Mouse (Mus musculus): ENCODE measurements around the gene Cubn.

Gene Cubn

GRCm38 (mm10) chr2:13352112-13352728, 139.4 kb downstream of the Cubn start:
- TF ChIP-seq NANOG (IDR thresholded peaks at IDR 0.05; ENCODE audit: borderline replicate concordance, low read length) (no peak), CTCF (conservative IDR thresholded peaks at IDR 0.05; ENCODE audit: low read length) (no peak), POU5F1 (IDR thresholded peaks at IDR 0.05; ENCODE audit: borderline replicate concordance, low read length) (no peak)
- no peaks in the 10 kb centered on the region for H3K9me3 ChIP-seq (ENCODE audit: low read length)
- no peaks in the 10 kb centered on the region for H3K36me3 ChIP-seq (ENCODE audit: insufficient read depth, low read length)
- no peaks in the 10 kb centered on the region for H3K4me1 ChIP-seq (replicated peaks; ENCODE audit: low read depth, low read length)
- no peak overlapping the region for H3K4me3 ChIP-seq (replicated peaks; ENCODE audit: low read length)
- H3K27me3 ChIP-seq (ENCODE audit: insufficient read depth, low read length), result no peaks in the 10 kb centered on the region

- H3K9me3 ChIP-seq (ENCODE audit: low read length), result no peaks in the 10 kb centered on the region
- no peaks in the 10 kb centered on the region for H3K27me3 ChIP-seq (ENCODE audit: insufficient read depth, low read length)
- no peak overlapping the region for H3K4me3 ChIP-seq (replicated peaks; ENCODE audit: low read length)
- no peaks in the 10 kb centered on the region for H3K4me1 ChIP-seq (replicated peaks; ENCODE audit: low read depth, low read length)
- TF ChIP-seq CTCF (conservative IDR thresholded peaks at IDR 0.05; ENCODE audit: low read length) (no peak), POU5F1 (IDR thresholded peaks at IDR 0.05; ENCODE audit: borderline replicate concordance, low read length) (no peak), NANOG (IDR thresholded peaks at IDR 0.05; ENCODE audit: borderline replicate concordance, low read length) (no peak)
- H3K36me3 ChIP-seq (ENCODE audit: insufficient read depth, low read length), result no peaks in the 10 kb centered on the region
These were observed 149.2 kb downstream of the Cubn start for GRCm38 (mm10) chr2:13342325-13342926.

GRCm38 (mm10) chr2:13335446-13335845, 156.2 kb downstream of the Cubn start:
- TF ChIP-seq NANOG (IDR thresholded peaks at IDR 0.05; ENCODE audit: borderline replicate concordance, low read length), result no peak
- TF ChIP-seq POU5F1 (IDR thresholded peaks at IDR 0.05; ENCODE audit: borderline replicate concordance, low read length), result no peak
- TF ChIP-seq CTCF (conservative IDR thresholded peaks at IDR 0.05; ENCODE audit: low read length), result no peak
- Histone ChIP-seq H3K9me3 (ENCODE audit: low read length) (no peaks in the 10 kb centered on the region), H3K27me3 (ENCODE audit: insufficient read depth, low read length) (no peaks in the 10 kb centered on the region), H3K4me3 (replicated peaks; ENCODE audit: low read length) (no peak overlapping the region), H3K4me1 (replicated peaks; ENCODE audit: low read depth, low read length) (no peaks in the 10 kb centered on the region), H3K36me3 (ENCODE audit: insufficient read depth, low read length) (no peaks in the 10 kb centered on the region)

GRCm38 (mm10) chr2:13329754-13330417, 161.7 kb downstream of the Cubn start:
- Histone ChIP-seq H3K4me3 (replicated peaks; ENCODE audit: low read length) (no peak overlapping the region), H3K36me3 (ENCODE audit: insufficient read depth, low read length) (no peaks in the 10 kb centered on the region), H3K9me3 (ENCODE audit: low read length) (no peaks in the 10 kb centered on the region), H3K4me1 (replicated peaks; ENCODE audit: low read depth, low read length) (no peaks in the 10 kb centered on the region), H3K27me3 (ENCODE audit: insufficient read depth, low read length) (no peaks in the 10 kb centered on the region)
- TF ChIP-seq CTCF (conservative IDR thresholded peaks at IDR 0.05; ENCODE audit: low read length) (no peak), POU5F1 (IDR thresholded peaks at IDR 0.05; ENCODE audit: borderline replicate concordance, low read length) (no peak), NANOG (IDR thresholded peaks at IDR 0.05; ENCODE audit: borderline replicate concordance, low read length) (no peak)

- no peak for TF ChIP-seq POU5F1 (IDR thresholded peaks at IDR 0.05; ENCODE audit: borderline replicate concordance, low read length)
- TF ChIP-seq NANOG (IDR thresholded peaks at IDR 0.05; ENCODE audit: borderline replicate concordance, low read length), result no peak
- TF ChIP-seq CTCF (conservative IDR thresholded peaks at IDR 0.05; ENCODE audit: low read length), result no peak
- no peaks in the 10 kb centered on the region for H3K27me3 ChIP-seq (ENCODE audit: insufficient read depth, low read length)
- H3K36me3 ChIP-seq (ENCODE audit: insufficient read depth, low read length), result no peaks in the 10 kb centered on the region
- no peaks in the 10 kb centered on the region for H3K4me1 ChIP-seq (replicated peaks; ENCODE audit: low read depth, low read length)
- no peaks in the 10 kb centered on the region for H3K9me3 ChIP-seq (ENCODE audit: low read length)
- no peak overlapping the region for H3K4me3 ChIP-seq (replicated peaks; ENCODE audit: low read length)
These were observed 188.2 kb downstream of the Cubn start for GRCm38 (mm10) chr2:13303376-13303775.

GRCm38 (mm10) chr2:13299031-13299430, 192.6 kb downstream of the Cubn start:
- H3K4me3 ChIP-seq (replicated peaks; ENCODE audit: low read length), result no peak overlapping the region
- H3K4me1 ChIP-seq (replicated peaks; ENCODE audit: low read depth, low read length), result no peaks in the 10 kb centered on the region
- H3K27me3 ChIP-seq (ENCODE audit: insufficient read depth, low read length), result no peaks in the 10 kb centered on the region
- TF ChIP-seq POU5F1 (IDR thresholded peaks at IDR 0.05; ENCODE audit: borderline replicate concordance, low read length), result no peak
- TF ChIP-seq CTCF (conservative IDR thresholded peaks at IDR 0.05; ENCODE audit: low read length), result 0 out of 2 replicates have a peak, but pooled peaks have one; percentile 9
- no peaks in the 10 kb centered on the region for H3K9me3 ChIP-seq (ENCODE audit: low read length)
- no peaks in the 10 kb centered on the region for H3K36me3 ChIP-seq (ENCODE audit: insufficient read depth, low read length)

GRCm38 (mm10) chr2:13297733-13298132, 193.9 kb downstream of the Cubn start:
- H3K27me3 ChIP-seq (ENCODE audit: insufficient read depth, low read length), result no peaks in the 10 kb centered on the region
- TF ChIP-seq POU5F1 (IDR thresholded peaks at IDR 0.05; ENCODE audit: borderline replicate concordance, low read length) (no peak), CTCF (conservative IDR thresholded peaks at IDR 0.05; ENCODE audit: low read length) (no peak), NANOG (IDR thresholded peaks at IDR 0.05; ENCODE audit: borderline replicate concordance, low read length) (no peak)
- H3K9me3 ChIP-seq (ENCODE audit: low read length), result no peaks in the 10 kb centered on the region
- H3K36me3 ChIP-seq (ENCODE audit: insufficient read depth, low read length), result no peaks in the 10 kb centered on the region
- H3K4me3 ChIP-seq (replicated peaks; ENCODE audit: low read length), result no peak overlapping the region
- no peaks in the 10 kb centered on the region for H3K4me1 ChIP-seq (replicated peaks; ENCODE audit: low read depth, low read length)

- H3K27me3 ChIP-seq (ENCODE audit: insufficient read depth, low read length), result no peaks in the 10 kb centered on the region
- TF ChIP-seq POU5F1 (IDR thresholded peaks at IDR 0.05; ENCODE audit: borderline replicate concordance, low read length) (no peak), CTCF (conservative IDR thresholded peaks at IDR 0.05; ENCODE audit: low read length) (peak; percentile 31), NANOG (IDR thresholded peaks at IDR 0.05; ENCODE audit: borderline replicate concordance, low read length) (no peak)
- H3K9me3 ChIP-seq (ENCODE audit: low read length), result no peaks in the 10 kb centered on the region
- H3K36me3 ChIP-seq (ENCODE audit: insufficient read depth, low read length), result no peaks in the 10 kb centered on the region
- no peaks in the 10 kb centered on the region for H3K4me1 ChIP-seq (replicated peaks; ENCODE audit: low read depth, low read length)
- H3K4me3 ChIP-seq (replicated peaks; ENCODE audit: low read length), result no peak overlapping the region
These were observed 201.0 kb downstream of the Cubn start for GRCm38 (mm10) chr2:13290661-13291060.
